Mouse (Mus musculus): Measurements from ENCODE around the gene Dscam. TPM values are rescaled to one million over a fixed set of nuclear protein-coding genes. Genes with fewer than 3 reads are reported as not detected.

Dscam gene
- total and polyA plus RNA-seq, 2 experiments from 2014 or later = not detected

GRCm38 (mm10) chr16:96754381-96754780, 416.2 kb downstream of the Dscam start:
- Histone ChIP-seq H3K27me3 (ENCODE audit: control insufficient read depth, insufficient read depth, low read length) (no peaks in the 10 kb centered on the region), H3K4me2 (ENCODE audit: low read depth, low read length) (no peak overlapping the region), H3K36me3 (replicated peaks; ENCODE audit: control insufficient read depth, insufficient read depth, low read length) (no peaks in the 10 kb centered on the region), H3K4me3 (ENCODE audit: low read depth, low read length) (no peak overlapping the region), H3K27ac (ENCODE audit: low read depth) (no peak overlapping the region), H3K4me1 (ENCODE audit: control insufficient read depth, insufficient read depth) (no peaks in the 10 kb centered on the region), H3K9ac (replicated peaks; ENCODE audit: low read depth, low read length) (no peak overlapping the region), H3K9me3 (replicated peaks; ENCODE audit: control insufficient read depth, low read length) (no peaks in the 10 kb centered on the region)
- no peak for DNase-seq (ENCODE audit: low spot score)
- 32% methylated on average over 6 of the region's 6 CpGs for WGBS
- TF ChIP-seq EP300 (IDR thresholded peaks at IDR 0.05; ENCODE audit: low read depth) (no peak), CTCF (IDR thresholded peaks at IDR 0.05; ENCODE audit: low read depth) (no peak)
- no peak for ATAC-seq (ENCODE audit: insufficient read depth, low read depth)

DNA sequence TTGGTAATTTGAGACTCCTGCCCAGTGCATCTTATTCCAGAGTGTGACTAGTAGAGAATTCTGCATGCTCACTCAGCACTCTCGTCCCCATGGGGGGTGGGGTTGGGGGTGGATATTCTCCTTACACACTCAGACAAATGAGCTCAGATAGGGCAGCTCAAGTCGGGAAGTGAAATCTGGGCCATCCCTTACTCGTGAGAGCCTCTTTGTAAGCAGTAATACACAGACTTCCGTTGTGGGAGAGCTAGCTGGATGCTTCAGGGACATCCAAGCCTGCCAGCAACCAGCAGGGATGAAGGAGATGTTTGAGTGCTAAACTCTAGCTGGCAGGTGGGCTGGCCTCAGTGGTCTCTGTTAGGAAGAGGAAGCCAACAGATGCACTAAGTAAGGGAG, 416.8 kb downstream of the Dscam start:
- 20% methylated on average over 4 of the region's 4 CpGs for WGBS

DNA sequence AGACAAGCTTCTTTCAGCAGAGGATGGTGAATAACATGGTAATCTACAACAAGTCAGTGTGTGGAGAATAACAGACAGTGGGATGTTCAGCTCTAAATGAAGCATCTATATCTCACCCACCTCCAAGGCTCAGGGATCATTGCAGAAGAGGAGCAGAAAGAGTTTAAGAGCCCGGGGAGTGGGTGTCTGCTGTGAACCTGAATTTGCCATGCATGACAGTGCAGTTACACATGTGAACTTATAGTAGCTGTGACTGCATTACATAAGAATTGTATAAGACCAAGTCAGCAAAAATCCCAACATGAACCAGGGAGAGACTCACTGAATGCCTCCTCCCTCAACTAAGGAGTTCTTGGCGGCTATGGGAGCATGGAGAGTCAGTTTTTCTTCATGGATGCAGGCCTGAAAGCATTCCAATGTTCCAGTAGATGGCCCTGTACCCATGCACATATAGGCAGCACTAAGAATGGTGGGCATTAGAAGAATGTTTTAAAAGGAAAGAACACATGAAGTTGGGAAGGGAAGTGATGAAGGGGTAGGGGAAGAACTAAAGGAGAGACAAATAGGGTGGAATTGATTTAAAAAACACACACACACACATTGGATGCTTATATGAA, 417.3 kb downstream of the Dscam start:
- H3K4me3 ChIP-seq (ENCODE audit: low read depth, low read length) = no peak overlapping the region
- H3K36me3 ChIP-seq (replicated peaks; ENCODE audit: control insufficient read depth, insufficient read depth, low read length) = no peaks in the 10 kb centered on the region
- H3K4me2 ChIP-seq (ENCODE audit: low read depth, low read length) = no peak overlapping the region
- ATAC-seq (ENCODE audit: insufficient read depth, low read depth) (no peak), DNase-seq (ENCODE audit: low spot score) (no peak)
- H3K27me3 ChIP-seq (ENCODE audit: control insufficient read depth, insufficient read depth, low read length) = no peaks in the 10 kb centered on the region
- TF ChIP-seq EP300 (IDR thresholded peaks at IDR 0.05; ENCODE audit: low read depth) = no peak
- TF ChIP-seq CTCF (IDR thresholded peaks at IDR 0.05; ENCODE audit: low read depth) = no peak
- no peaks in the 10 kb centered on the region for H3K9me3 ChIP-seq (replicated peaks; ENCODE audit: control insufficient read depth, low read length)
- no peaks in the 10 kb centered on the region for H3K4me1 ChIP-seq (ENCODE audit: control insufficient read depth, insufficient read depth)
- H3K27ac ChIP-seq (ENCODE audit: low read depth) = no peak overlapping the region
- H3K9ac ChIP-seq (replicated peaks; ENCODE audit: low read depth, low read length) = no peak overlapping the region
- 63% methylated on average over 2 of the region's 2 CpGs for WGBS

More for the DNA sequence above, 416.8 kb downstream of the Dscam start:
- Histone ChIP-seq H3K27ac (ENCODE audit: low read depth) (no peak overlapping the region), H3K9me3 (replicated peaks; ENCODE audit: control insufficient read depth, low read length) (no peaks in the 10 kb centered on the region), H3K4me1 (ENCODE audit: control insufficient read depth, insufficient read depth) (no peaks in the 10 kb centered on the region), H3K36me3 (replicated peaks; ENCODE audit: control insufficient read depth, insufficient read depth, low read length) (no peaks in the 10 kb centered on the region), H3K27me3 (ENCODE audit: control insufficient read depth, insufficient read depth, low read length) (no peaks in the 10 kb centered on the region), H3K9ac (replicated peaks; ENCODE audit: low read depth, low read length) (no peak overlapping the region), H3K4me3 (ENCODE audit: low read depth, low read length) (no peak overlapping the region), H3K4me2 (ENCODE audit: low read depth, low read length) (no peak overlapping the region)
- no peak for DNase-seq (ENCODE audit: low spot score)
- no peak for ATAC-seq (ENCODE audit: insufficient read depth, low read depth)
- TF ChIP-seq CTCF (IDR thresholded peaks at IDR 0.05; ENCODE audit: low read depth) = no peak
- TF ChIP-seq EP300 (IDR thresholded peaks at IDR 0.05; ENCODE audit: low read depth) = no peak

GRCm38 (mm10) chr16:96742475-96743255, 427.9 kb downstream of the Dscam start:
- Histone ChIP-seq H3K9me3 (replicated peaks; ENCODE audit: control insufficient read depth, low read length) (0 out of 2 replicates have a peak, but pooled peaks cover 2% of the 10 kb centered on the region), H3K4me1 (ENCODE audit: control insufficient read depth, insufficient read depth) (no peaks in the 10 kb centered on the region), H3K27me3 (ENCODE audit: control insufficient read depth, insufficient read depth, low read length) (no peaks in the 10 kb centered on the region), H3K4me2 (ENCODE audit: low read depth, low read length) (no peak overlapping the region), H3K4me3 (ENCODE audit: low read depth, low read length) (no peak overlapping the region), H3K27ac (ENCODE audit: low read depth) (no peak overlapping the region), H3K36me3 (replicated peaks; ENCODE audit: control insufficient read depth, insufficient read depth, low read length) (no peaks in the 10 kb centered on the region), H3K9ac (replicated peaks; ENCODE audit: low read depth, low read length) (no peak overlapping the region)
- WGBS = 56% methylated on average over 5 of the region's 5 CpGs
- TF ChIP-seq EP300 (IDR thresholded peaks at IDR 0.05; ENCODE audit: low read depth) (no peak), CTCF (IDR thresholded peaks at IDR 0.05; ENCODE audit: low read depth) (no peak)
- ATAC-seq (ENCODE audit: insufficient read depth, low read depth) (no peak), DNase-seq (ENCODE audit: low spot score) (no peak)

DNA sequence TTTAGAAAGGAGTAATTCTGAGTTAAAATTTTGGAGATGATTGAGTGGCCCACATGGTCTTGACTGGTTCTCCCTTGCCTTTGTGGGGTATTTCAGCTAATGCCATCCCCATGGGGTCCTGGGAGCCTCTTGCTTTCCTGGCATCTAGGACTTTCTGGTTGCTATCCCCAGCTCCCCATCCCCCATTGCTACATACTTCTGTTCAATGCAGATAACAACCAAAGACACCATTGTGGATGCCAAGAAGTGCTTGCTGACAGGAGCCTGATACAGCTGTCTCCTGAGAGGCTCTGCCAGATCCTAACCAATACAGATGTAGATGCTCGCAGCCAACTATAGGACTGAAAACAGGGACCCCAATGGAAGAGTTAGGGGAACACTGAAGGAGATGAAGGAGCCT, 429.2 kb downstream of the Dscam start:
- no peak for DNase-seq (ENCODE audit: low spot score)

More for the DNA sequence above, 429.2 kb downstream of the Dscam start:
- Histone ChIP-seq H3K36me3 (replicated peaks; ENCODE audit: control insufficient read depth, insufficient read depth, low read length) (no peaks in the 10 kb centered on the region), H3K27ac (ENCODE audit: low read depth) (no peak overlapping the region), H3K9ac (replicated peaks; ENCODE audit: low read depth, low read length) (no peak overlapping the region), H3K4me1 (ENCODE audit: control insufficient read depth, insufficient read depth) (no peaks in the 10 kb centered on the region), H3K4me2 (ENCODE audit: low read depth, low read length) (no peak overlapping the region), H3K27me3 (ENCODE audit: control insufficient read depth, insufficient read depth, low read length) (no peaks in the 10 kb centered on the region), H3K4me3 (ENCODE audit: low read depth, low read length) (no peak overlapping the region), H3K9me3 (replicated peaks; ENCODE audit: control insufficient read depth, low read length) (0 out of 2 replicates have a peak, but pooled peaks cover 2% of the 10 kb centered on the region)
- ATAC-seq (ENCODE audit: insufficient read depth, low read depth) = no peak
- TF ChIP-seq CTCF (IDR thresholded peaks at IDR 0.05; ENCODE audit: low read depth) (no peak), EP300 (IDR thresholded peaks at IDR 0.05; ENCODE audit: low read depth) (no peak)
- 21% methylated on average over 1 of the region's 1 CpGs for WGBS

All from heart, postnatal 0 days (tissue).